Mouse (Mus musculus): ENCODE measurements at regions not wholly inside any gene's neighbourhood (a gene's known extent, or its start where the extent isn't known, plus 50 kb on each side); places are given as distances from the start of the nearest gene placed in this dataset.

DNA sequence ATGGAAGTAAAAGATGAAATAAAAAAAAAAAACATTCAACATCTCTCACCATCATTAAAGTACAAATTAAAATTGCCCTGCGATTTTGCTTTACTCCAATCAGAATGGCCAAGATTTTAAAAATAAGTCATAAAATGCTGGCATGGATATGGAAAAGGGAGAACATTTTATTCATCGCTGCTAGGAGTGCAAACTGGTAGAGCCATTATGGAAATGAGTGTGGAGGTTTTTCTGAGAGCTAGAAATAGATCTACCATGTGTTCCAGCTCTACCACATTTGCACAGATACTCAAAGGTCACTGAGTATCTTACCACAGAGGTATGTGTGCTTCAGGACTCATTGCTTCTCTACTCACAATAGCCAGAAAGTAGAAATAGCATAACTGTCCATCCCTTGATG is 129.0 kb upstream of the Ift57 start:
- peak in 1 of 2 experiments; percentile 14 for DNase-seq (ENCODE audit: low spot score in 2 of 2)

DNA sequence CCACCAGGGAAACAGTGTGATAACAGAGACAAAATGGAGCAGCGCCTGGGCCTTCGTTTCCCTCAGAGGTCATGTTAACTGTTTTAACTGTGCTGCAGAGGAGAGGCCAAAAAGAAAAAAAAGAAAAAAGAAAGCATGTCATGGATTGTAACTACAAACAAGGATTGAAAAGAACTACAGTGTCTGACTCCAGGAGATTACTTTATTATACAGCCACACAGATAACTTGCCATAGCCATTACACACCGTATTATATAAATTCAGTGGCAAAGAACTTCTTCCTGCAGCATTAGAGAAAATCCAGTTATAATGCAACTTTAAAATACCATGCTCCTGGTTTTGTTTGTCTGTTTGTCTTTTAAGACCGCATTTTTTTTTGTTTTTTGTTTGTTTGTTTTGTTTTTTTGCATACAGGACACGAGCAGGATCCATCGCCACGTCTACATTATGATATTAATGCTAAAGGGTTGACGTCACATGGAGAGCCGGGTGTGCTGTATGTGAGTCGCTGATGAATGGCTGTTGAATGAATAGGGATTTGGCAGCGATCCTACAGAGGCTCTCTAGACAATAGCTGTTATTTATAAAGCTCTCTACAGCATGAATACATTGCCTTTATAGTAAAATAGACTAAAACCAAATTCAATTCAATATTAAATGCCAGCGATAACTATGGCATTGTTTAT is 126.4 kb upstream of the Ift57 start:
- no peak for DNase-seq (ENCODE audit: low spot score in 2 of 2)

DNA sequence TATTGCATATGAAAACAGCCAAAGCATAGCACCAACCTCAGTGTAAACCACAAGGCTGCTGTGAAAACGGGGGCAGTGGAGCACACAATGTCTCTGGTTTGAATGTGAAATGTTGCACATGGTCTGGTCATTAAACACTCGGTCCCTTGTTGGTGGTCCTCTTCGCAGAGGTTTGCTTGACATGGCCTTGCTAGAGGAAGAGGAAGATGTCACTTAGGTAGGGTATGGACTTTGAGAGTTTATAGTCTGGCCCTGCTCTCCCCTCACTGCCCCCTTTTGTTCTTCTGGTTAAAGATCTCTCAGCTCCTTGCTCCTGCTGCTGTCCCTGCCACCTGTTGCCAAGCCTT is 125.9 kb upstream of the Ift57 start:
- no peak for DNase-seq (ENCODE audit: low spot score in 2 of 2)

DNA sequence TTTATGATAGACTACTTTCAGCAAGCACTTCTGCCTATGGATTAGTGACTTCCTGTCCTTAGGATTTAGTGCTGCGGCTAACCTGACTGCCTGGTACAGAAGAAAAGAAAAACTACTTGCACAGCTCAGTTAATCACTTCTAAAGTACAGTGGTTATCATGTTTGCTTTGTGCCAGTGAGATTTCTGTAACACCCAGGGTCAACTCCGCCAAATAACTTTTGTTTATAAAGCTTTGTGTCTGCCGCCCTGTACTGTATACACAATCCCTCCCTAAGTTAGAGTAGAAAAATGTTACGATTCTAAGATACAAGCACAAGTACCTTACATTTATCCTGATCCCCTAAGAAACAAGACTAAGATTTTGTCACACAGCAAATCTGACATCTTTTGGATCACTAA is 120.1 kb upstream of the Ift57 start:
- DNase-seq (ENCODE audit: low spot score in 2 of 2): no peak

DNA sequence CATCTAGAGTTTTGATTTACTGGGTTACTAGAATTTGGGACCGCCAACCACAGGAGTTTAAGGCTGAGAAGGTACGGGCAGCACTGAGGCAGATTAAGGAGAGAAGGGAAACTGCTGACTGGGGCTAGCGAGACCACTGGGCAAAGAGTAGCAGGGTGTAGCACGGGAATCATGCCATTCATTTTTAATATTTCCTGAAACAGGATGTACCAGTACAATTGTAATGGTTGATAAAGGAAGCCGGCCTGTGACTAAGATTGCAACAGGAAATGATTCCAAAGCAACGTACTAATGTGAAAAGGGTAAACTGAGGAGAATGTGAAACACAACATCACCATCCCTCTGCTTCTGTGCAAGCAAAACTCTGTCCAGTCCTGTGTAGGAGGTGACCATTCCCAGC is 118.3 kb upstream of the Ift57 start:
- no peak for DNase-seq (ENCODE audit: low spot score in 2 of 2)

DNA sequence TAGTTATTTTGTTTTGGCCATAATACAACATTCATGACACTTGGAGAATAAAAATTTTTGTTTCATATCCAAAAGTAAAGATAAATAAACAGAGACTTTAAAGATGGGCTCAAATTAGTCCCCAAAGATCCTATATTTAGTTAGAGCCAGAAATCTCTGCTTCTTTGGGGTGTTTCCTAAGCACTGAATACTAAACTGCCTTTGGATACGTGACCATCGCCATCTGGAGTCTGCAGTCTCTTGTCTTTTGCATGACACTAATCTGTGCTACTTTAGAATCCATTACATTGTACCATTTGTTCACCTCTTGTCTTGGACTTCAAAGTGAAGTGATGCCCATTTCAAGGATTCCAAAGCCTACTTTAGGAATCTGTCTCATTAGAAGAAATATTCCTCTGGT is 92.5 kb upstream of the Ift57 start:
- no peak for DNase-seq (ENCODE audit: low spot score in 2 of 2)

DNA sequence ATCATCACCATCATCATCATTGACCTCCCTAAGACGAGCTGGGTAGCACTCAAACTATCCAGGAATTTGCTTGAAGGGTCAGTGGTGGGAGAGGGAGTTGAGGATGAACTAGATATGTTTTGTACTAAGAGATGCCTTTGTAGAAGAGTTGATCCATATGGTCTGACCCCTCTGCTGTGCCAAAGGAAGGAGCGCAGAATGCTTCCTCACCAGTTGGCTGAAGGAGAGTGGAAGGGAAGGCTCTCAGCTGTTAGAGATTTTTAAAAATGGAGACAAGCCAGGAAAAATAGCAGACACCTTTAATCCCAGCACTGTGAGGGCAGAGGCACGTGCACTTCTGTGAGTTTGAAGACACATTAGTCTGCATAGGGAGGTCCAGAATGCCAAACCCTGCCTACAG is 84.2 kb upstream of the Ift57 start:
- DNase-seq (ENCODE audit: low spot score in 2 of 2): no peak

DNA sequence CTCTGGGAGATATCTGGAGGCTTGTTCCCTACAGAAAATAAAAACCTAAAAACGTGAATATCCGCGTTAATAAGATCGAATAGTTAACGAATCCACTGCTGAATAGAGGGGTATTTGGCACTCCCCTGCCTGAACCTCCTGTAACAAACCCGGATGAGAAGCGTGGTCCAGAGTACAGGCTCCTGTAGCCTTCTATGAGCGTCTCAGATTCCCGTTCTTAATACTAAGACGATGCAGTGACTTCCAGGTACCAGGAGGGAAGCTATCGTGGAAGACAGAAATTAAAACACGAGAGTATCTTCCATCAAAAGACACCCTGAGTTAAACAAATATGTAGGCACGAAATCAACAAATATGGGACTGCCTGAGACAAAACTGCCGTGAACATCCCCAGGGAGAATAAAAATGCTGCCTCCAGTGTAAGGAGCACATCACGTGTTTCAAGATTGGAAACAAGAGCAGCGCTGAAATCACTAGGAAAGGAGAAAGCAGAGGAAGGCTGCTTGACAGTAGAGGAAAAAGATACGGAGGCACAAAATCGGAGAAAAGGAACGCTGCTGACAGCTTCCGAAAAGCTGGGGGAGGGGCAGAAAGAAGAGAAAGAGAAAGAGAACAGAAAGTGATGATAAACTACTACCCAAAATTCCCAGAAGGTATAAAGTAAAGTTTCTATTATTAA is 83.6 kb upstream of the Ift57 start:
- no peak for DNase-seq (ENCODE audit: low spot score in 2 of 2)

DNA sequence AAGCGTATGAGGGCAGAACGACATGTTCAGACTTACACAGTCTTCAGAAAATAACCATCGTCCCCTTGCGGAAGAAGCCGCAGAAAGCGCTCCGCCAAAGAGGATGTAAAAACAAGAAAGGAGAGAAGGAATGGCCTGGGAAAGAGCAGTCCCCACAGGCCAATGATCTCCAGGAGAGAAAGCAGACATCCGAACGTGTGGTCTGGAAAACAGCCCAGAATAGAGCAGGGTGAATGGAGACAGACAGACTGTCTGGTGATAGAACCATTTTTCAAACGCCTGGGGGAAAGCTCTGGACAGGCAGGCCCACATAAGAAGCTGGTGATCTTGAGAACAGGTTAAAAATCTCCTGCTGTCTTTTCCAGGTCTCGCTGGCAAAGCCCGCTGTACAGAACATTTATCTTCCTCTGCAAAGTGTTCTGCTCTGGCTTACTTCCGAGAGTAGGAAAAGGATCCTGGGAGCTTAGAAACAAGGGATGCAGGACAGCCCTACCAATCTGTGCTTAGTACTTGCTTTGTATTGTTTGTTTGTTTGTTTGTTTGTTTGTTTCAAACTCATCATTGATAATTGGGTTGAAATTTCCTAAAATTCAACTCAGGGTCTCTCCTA is 82.7 kb upstream of the Ift57 start:
- peak in 1 of 2 experiments; percentile 16 for DNase-seq (ENCODE audit: low spot score in 2 of 2)

DNA sequence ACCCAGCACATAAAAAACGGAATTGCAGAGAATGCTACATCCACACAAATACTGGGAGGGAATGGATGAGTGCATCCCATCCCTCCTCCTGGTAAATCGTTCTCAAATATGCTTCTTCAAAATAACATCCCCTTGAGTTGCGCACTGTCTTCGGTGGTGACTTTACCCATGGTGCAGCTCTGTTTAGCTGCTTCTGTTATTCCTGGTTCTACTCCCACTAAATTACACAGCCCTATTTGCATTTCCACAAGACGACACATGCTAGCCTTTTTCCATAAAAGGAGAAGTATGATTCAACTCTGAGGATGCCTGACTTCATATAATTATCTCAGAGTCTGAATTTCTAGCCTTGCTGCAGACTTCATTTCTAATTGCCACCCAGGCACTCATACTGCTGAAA is 65.5 kb upstream of the Ift57 start:
- DNase-seq (ENCODE audit: low spot score in 2 of 2): peak in 1 of 2 experiments; percentile 19

DNA sequence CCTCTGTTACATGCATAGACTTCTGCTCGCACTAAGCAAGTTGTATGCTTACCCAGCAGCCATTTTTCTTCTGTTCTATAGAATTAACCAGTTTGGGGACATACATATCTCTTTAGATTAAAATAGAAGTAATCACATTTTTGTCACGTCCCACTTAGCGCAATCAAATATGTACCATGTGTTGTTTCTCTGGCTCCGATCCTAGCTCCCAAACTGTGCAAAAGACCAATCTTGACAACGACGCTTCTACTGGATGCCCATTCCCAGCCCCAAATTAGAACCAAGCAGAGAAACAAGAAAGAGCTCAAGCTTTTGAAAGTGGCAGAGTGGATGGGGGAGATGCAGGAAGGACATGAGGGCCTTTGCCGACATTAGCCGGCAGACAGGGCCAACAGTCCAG is 63.5 kb upstream of the Ift57 start:
- DNase-seq (ENCODE audit: low spot score in 2 of 2): peak in 1 of 2 experiments; percentile 27

DNA sequence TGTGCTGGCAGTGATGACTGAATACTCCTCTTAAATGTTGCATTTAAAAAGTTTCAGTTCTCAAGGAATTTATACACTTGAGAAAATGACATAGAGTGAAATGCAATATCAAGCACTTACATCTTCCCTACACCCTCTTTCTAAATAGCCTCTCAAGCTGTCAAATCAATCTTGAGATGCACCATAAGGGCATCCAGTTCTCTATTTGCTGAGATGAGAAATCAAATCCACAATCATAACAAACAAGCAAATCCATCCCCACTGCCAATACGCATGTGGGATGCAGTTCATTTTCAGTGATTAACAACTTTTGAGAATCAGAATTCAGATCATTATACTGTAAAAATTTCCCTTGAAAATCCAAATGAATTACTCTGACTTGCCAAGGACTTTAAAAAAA is 62.6 kb upstream of the Ift57 start:
- DNase-seq (ENCODE audit: low spot score in 2 of 2): peak in 1 of 2 experiments; percentile 26

DNA sequence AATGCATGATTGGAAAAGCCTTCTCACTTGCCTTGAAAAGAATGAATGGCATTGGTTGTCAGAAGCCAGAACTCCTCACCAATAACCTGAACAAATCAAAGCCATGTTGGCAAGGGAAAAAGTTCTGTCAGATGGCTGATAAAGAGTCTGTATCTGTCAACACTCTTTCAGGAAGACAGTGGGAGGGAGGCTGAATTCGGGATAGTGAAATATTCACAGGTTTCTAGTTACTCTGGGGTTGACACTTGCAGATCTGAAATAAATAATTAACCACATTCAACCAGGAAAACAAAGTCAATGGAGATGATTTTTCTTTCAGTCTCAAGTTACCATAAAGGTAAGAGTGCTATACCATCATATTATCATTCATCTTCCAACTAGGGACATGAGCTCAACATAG is 56.3 kb upstream of the Ift57 start:
- no peak for DNase-seq (ENCODE audit: low spot score in 2 of 2)

DNA sequence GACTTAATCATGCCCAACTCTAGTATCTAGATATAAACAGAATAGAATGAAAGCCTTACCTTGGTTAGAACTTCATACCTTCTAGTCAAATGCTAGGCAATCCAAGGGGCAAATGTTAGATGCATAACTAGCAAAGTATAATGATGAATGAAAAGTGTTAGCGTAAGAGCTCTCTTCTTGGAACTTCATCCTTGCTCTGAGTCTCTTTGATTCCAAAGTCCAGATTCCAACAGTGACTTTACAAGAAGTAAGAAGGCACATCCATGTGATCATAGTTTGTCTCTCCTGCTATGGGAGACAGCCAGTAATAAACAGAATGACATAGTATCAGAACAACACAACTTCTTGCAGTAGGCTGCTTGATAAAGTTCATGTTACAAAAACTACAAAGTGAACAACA is 54.6 kb upstream of the Ift57 start:
- DNase-seq (ENCODE audit: low spot score in 2 of 2): no peak

DNA sequence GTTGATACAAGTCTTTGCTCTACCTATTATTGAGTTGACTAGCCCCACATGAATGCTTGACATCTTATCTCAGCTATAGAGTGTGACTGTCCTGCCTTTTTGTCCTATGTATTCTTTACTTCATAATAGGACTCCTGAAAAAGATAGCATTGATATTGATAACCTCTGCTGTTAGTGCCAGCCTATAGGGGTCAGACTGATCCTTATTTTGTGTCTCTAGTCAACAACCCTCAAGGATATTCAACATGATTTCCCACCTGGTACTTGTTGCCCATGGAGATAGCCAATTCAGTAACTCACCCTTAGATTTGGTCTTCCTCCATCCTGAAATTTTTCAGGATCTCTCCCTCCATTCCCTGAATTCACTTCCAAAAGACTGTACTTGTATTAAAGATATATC is 52.6 kb upstream of the Ift57 start:
- DNase-seq (ENCODE audit: low spot score in 2 of 2): no peak
